Mouse (Mus musculus) spleen, adult 18-20 months (tissue): ENCODE measurements around the gene Tinf2.
A peak's percentile ranks its signal among the peaks of the same experiment; 100 is the strongest.

Source experiments
- DNase-seq, 2 experiments: peaks; one replicate each; pipeline ENCODE4 v3.0.0; 2022; ENCODE audit warnings: mixed read lengths in 2 of 2

The Tinf2 gene

DNA sequence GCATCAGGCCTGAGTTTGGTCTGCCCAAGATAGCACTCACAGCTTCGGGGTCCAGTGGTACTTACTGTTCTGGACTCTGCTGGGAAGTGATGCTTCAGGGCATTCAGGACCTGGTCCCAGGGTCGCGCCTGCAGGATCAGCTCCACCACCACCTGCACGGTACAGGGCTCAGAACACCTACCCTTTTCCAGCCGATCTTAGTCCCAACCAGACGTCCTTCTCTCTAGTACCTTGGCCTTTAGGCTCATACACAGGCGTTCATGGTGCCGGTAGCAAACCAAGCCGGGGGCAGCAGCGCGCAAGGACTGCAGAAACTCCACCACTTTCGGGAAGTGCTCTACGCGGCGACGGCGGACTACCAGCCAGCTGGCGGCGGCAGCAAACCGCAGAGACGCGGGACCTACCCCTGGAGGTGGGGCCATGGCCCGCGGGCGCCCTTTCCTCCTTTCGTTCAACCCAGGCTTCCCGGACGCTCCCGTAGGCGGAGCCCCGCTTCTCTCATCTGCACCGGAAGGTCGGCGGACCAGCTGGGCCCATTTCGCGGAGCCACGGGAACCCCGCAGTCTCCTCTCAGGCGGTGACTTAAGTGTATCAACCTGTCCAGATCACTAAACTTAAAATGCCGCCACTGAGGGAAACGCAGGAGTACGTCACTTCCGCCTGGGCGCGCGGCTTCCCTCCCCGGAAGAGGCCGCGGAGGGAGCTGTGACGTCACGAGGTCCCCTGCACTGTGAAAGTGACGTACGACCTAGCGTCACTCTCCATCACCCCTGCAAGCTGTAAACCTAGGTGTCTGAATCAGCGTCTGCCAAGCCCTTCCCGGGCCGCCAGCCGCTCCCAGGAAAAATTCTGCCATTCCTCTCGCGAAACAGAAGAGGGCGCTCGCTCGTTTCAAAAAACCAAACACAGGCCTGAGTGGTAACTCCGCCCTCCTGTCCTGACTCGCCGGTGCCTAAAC lies at the start of gene Tinf2:
Gene Tinf2, minus strand, starts transcription at position 661 of the 958 bp plus-strand sequence.
- peak; percentile 85 to 90 for DNase-seq

DNA sequence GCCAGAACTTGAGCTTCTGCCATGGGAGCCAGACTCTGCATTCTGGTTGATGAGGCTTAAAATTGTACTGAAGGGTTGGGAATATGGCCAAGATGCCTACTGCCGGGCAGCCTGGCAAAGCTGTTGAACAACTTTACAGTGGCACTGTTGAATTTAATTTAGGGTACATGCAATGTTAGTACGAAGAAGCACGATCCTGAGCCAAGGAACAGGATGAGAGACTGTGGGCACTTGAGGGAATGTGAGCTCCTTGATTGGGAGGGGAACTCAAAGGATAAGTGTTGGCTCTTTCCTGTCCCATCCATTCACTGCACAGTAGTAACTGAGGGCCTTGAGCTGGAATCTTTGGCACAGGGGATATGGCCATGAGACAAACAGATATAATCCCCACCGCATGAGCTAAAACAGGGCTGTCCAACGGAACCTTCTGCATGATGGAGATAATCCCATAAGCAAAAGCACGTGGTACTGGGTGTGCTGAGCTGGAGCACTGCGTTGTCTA lies 49.0 kb upstream of the Tinf2 start:
- no peak for DNase-seq

DNA sequence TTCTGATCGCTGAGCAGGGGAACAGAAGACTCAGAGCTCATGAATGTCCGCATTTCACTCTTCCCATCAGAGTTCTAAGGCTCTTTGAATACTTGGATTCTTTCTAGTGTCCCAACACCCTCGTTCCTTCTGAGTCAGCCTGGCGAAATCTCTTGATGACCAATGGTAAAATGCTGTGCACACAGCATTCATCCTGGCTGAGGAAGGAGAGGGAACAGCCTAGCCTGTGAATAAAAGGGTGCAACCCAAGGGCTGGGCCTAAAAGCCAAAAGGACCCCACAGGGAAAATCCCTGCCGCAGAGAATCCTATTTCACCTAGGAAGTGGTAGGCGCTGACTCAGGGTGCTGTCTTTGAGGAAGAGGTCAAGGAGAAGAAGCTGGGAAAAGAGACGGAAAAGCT lies 48.5 kb upstream of the Tinf2 start:
- DNase-seq = no peak

GRCm38 (mm10) chr14:55727889-55728685 lies 46.5 kb upstream of the Tinf2 start:
- DNase-seq = no peak

DNA sequence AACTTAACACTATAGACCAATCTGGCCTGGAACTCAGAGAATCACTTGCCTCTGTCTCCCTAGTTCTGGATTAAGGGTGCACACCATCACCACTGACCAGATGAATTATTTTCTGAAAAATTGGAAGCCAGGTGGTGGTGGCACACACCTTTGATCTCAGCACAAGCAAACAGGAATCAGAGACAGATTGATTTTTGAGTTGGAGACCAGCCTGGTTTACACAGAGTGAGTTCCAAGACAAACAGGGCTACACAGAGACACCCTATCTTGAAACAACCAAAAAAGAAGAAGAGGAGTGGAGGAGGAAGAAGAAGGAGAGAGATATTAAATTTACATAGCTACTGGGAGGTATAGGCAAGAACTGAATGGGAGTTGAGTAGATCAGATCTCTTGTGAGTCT lies 44.6 kb upstream of the Tinf2 start:
- DNase-seq = no peak

DNA sequence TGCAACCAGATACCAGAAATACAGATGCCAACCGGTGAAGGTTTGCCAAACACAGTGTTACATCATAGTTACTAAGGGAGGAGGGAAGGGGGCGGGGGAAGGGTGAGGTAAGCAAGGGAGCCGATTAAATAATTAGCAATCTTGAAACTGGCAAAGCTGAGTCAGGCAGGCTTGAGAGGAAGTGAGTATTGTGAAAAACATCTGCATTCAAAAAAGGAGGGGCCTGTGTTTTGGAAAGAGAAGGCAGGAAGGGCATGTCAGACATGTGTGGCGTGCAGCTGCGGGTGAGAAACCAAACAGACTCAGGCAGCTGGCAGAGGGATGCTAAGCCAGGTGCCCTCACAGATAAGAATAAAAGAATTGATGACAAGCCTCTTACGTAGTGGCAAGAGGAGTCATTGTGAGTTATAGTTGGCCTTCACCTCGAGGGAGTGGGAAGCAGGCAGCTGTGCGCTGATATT lies 42.8 kb upstream of the Tinf2 start:
- DNase-seq = peak; percentile 38 to 49

- DNase-seq = no peak
These were observed 41.8 kb upstream of the Tinf2 start for GRCm38 (mm10) chr14:55723433-55723832.

- DNase-seq = no peak
These were observed 40.9 kb upstream of the Tinf2 start for GRCm38 (mm10) chr14:55722438-55722945.

GRCm38 (mm10) chr14:55721700-55722437 lies 40.2 kb upstream of the Tinf2 start, which contains the start of gene Rabggta:
TSS of gene Rabggta (minus strand) at chr14:55722263.
- DNase-seq = peak; percentile 87 to 92

DNA sequence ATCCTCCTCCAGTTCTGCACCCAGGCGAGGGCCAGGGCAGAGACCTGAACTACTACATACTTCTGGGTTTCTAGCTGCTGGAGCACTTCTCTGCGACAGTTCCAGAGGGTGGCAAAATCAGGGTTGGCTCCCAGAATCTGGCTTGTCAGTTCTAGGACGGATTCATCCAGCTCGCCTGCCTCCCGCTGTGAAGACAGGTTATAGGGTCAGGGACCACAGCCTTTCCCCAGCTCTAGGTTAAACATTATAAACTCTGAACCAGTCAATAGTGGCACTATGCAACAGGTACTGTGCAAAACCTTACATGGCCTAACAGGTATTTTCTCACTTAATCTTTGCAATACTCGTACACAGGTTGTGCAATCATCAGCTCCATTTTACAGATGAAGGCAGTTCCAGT lies 39.5 kb upstream of the Tinf2 start:
- DNase-seq = no peak

DNA sequence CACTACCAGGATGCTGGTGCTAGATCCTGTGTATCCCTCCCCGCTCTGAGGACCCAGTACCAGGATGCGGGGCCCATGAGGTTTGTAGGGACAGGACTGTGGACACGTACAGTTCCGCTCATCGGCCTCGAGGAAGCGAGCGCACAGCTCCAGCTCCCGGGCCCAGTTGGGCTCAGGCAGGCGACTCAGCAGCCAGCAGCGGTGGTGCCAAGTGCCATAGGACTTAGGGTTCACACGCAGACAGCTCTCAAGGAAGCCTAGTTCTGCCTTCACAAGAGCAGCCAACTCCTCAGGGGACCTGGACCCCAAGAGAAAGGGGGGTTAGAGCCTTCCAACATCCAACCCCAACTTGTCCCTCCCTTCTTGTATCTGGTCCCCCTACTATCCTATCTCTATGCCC lies 39.0 kb upstream of the Tinf2 start:
- DNase-seq = no peak

GRCm38 (mm10) chr14:55719737-55720136 lies 38.1 kb upstream of the Tinf2 start:
- DNase-seq = no peak

- no peak for DNase-seq
These were observed 35.3 kb upstream of the Tinf2 start for GRCm38 (mm10) chr14:55716884-55717283.

DNA sequence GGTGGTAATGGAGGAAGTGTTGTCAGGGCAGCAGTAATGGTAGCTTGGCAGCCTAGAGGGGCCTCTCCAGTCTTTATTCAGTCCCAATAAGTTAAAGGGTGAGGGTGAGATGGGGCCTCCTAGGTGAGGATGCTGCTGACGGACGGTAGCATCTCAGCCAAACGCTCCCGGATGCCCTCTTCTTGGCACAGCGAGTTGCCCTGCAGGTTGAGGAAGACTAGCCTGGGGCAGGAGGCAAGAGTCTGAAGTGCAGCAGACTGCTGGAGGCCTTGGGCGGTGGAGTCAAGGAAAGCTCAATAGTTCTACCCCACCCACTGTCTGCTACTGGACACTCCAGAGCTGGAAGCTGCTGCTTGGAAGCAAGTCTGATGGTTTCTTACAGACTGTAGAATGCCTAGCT lies 34.7 kb upstream of the Tinf2 start:
- DNase-seq = no peak

GRCm38 (mm10) chr14:55714893-55715292 lies 33.3 kb upstream of the Tinf2 start:
- DNase-seq = no peak

- DNase-seq = no peak
These were observed 32.1 kb upstream of the Tinf2 start, which contains the start of gene Tgm1 for GRCm38 (mm10) chr14:55713729-55714122. TSS of gene Tgm1 (minus strand) at chr14:55713926.

DNA sequence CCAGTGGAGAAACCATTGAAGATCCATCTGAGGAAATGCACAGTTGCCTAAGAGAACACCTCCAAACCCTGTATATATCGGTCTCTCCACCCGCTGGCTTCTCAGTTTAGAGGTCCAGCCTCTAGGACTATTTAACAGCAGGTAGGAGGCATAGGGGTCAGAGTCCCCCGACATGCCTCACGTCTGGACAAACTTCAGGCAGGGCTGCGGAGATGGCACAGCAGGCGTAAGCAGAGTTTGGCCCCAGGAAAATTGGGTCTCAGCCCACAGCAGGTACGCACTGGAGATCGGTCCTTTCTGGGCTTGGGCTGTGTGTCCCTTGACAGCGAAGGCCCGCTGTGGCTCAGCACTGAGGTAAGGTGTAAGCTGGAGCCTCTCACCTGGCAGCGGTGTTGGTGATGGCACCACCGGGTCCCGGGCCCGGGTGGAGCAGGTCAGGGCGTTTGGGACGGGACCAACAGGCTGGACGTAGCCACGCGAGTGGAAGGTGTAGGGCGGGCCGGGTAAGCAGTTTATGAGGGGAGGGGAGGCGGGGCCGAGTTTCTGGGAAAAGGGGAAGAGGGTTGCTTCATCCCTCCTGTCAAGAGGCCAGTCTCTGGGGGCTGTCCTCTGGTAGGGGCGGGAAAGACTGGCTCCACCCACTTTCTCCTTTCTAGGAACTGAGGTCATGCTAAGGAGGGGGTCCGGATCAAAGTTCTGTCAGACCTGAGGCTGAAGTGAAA lies 31.5 kb upstream of the Tinf2 start:
- peak in 1 of 2 experiments; percentile 11 for DNase-seq

DNA sequence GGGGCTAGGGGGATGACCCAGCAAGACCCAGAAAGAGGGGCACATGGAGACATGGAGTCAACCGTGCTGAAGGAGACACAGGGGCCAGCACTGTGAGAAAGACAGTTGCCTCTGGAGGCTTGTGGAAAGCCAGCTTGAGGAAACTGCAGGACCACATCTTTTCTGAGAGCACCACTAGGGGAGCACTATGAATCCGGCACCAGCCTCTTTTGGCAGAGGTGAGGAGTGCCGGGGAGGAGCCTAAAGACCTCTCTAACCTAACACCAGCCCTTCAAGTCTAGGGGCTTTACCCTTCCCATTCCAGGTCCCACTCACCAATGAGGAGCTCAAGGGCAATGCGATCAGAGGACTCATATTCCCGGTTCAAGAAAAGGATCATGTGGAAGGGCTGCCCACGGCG lies 30.2 kb upstream of the Tinf2 start:
- DNase-seq = no peak

DNA sequence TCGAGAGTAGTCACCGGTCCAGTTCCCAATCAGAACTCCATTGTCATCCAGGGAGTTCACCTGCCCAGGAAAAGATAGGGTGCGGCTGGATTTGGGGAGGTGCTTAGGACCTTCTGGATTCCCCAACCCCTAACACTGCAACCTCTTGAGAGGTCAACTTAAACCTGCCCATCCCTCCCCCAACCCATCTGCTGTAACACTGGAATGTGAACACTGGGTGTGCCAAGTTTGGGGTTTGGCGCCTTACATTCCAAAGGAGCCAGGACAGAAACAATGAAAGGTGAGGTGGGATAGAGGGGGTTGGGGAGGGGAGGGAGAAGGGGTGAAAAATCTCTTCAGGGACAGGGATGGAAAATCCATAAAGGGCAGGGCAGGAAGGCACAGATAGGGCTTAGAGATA lies 27.9 kb upstream of the Tinf2 start:
- DNase-seq = no peak

- no peak for DNase-seq
These were observed 25.8 kb upstream of the Tinf2 start for GRCm38 (mm10) chr14:55707397-55707796.

- DNase-seq = no peak
These were observed 24.5 kb upstream of the Tinf2 start for GRCm38 (mm10) chr14:55706051-55706600.
